Mouse (Mus musculus): ENCODE measurements around the gene Ndufc1. TPM values are rescaled to one million over a fixed set of nuclear protein-coding genes. Genes with fewer than 3 reads are reported as not detected.
"Not testable (repeated sequence)": the region's sequence is repeated elsewhere in the genome, so short reads cannot be mapped to it uniquely, and the experiment has no call there.

The Ndufc1 gene
- total and polyA plus RNA-seq, 3 experiments = 341 to 794 (median 705) TPM

- no peak for DNase-seq
These were observed 40.8 kb downstream of the Ndufc1 start for GRCm38 (mm10) chr3:51368011-51368410.

- no peak for DNase-seq
These were observed 41.9 kb downstream of the Ndufc1 start for GRCm38 (mm10) chr3:51366926-51367325.

- DNase-seq = no peak
These were observed 43.3 kb downstream of the Ndufc1 start for GRCm38 (mm10) chr3:51365517-51365882.

- peak; percentile 87 for DNase-seq
These were observed 43.9 kb downstream of the Ndufc1 start for GRCm38 (mm10) chr3:51364703-51365516.

GRCm38 (mm10) chr3:51361066-51361465 is 47.7 kb downstream of the Ndufc1 start:
- DNase-seq = no peak

GRCm38 (mm10) chr3:51359558-51360307 is 49.1 kb downstream of the Ndufc1 start:
- DNase-seq = no peak

- peak; percentile 88 for DNase-seq
These were observed 49.9 kb downstream of the Ndufc1 start for GRCm38 (mm10) chr3:51358660-51359557.

GRCm38 (mm10) chr3:51358181-51358580 is 50.6 kb downstream of the Ndufc1 start:
- DNase-seq = peak; percentile 83

- DNase-seq = no peak
These were observed 51.2 kb downstream of the Ndufc1 start for GRCm38 (mm10) chr3:51357624-51358023.

GRCm38 (mm10) chr3:51357078-51357477 is 51.7 kb downstream of the Ndufc1 start:
- no peak for DNase-seq

GRCm38 (mm10) chr3:51354956-51355355 is 53.8 kb downstream of the Ndufc1 start:
- not testable (repeated sequence) for DNase-seq

Other genes starting within 250 kb of the Ndufc1 start
- 10 to 100 TPM; 37.4 to 45.0 TPM for gene Noct, start 184.5 kb downstream of the Ndufc1 start, total RNA-seq (2021)
- 19.5 and 28.5 TPM in 2 replicates for gene Noct, start 184.5 kb downstream of the Ndufc1 start, polyA plus RNA-seq (2012; rRNA removed)
- gene Elf2, start 68.3 kb downstream of the Ndufc1 start, total RNA-seq (2021) = 10 to 100 TPM; 66.3 to 70.8 TPM
- gene Elf2, start 68.3 kb downstream of the Ndufc1 start, polyA plus RNA-seq (2012; rRNA removed) = 30.7 and 39.1 TPM in 2 replicates
- gene Mgarp, start 12.2 kb downstream of the Ndufc1 start, total RNA-seq (2021) = 1,000 to 10,000 TPM in 1 of 2 experiments, 100 to 1,000 TPM in 1; 689 to 1,037 TPM
- gene Mgarp, start 12.2 kb downstream of the Ndufc1 start, polyA plus RNA-seq (2012; rRNA removed) = 297 and 312 TPM in 2 replicates
- gene Naa15, start 6.2 kb upstream of the Ndufc1 start, total RNA-seq (2021) = 10 to 100 TPM; 39.5 to 63.8 TPM
- gene Naa15, start 6.2 kb upstream of the Ndufc1 start, polyA plus RNA-seq (2012; rRNA removed) = 0.46 and 0.59 TPM in 2 replicates
- 10 to 100 TPM; 12.3 to 13.5 TPM for gene Rab33b, start 74.9 kb upstream of the Ndufc1 start, total RNA-seq (2021)
- gene Rab33b, start 74.9 kb upstream of the Ndufc1 start, polyA plus RNA-seq (2012; rRNA removed) = 7.6 and 9.4 TPM in 2 replicates
- 10 to 100 TPM; 37.2 to 53.2 TPM for gene Setd7, start 151.9 kb upstream of the Ndufc1 start, total RNA-seq (2021)
- 14.2 and 17.6 TPM in 2 replicates for gene Setd7, start 151.9 kb upstream of the Ndufc1 start, polyA plus RNA-seq (2012; rRNA removed)